In the genomic region with DNA sequence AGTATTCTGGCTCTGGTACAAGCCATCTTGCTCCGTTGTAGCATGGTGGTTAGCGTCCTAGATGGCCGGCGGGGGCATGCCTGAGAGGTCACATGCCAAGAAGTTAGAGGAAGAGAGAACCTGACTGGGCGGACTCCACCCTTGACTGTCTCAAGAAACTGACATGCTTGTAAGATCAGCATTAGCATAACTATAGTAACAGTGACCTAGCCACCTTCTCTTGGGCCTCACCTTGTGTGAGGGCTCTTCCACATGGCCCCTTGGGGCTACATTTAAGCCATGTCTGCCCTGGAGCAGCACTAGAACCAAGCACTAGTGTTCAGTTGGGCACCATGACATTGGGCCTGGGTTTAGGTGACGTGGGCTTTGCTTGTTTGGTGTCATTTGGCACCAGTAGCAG, we compare ENCODE assay signal across 16 mouse cellular contexts.
"Had no signal": no experiment of that assay in that cellular context is flagged by ENCODE, and none has a peak within 500 bp of the region (broad histone marks: within the 10 kb centered on the region; RNA-seq: fewer than 3 reads in every experiment).

No protein-coding gene starts in this region.

- H3K9me3 ChIP-seq: liver, embryonic 13.5 days; midbrain, embryonic 12.5 days; midbrain, embryonic 15.5 days; neural tube, embryonic 12.5 days; neural tube, embryonic 15.5 days had no signal

- H3K27ac ChIP-seq: left cerebral cortex, adult 2 months; liver, embryonic 13.5 days; macrophage; midbrain, embryonic 12.5 days; midbrain, embryonic 15.5 days; neural tube, embryonic 12.5 days; neural tube, embryonic 15.5 days had no signal

- H3K4me1 ChIP-seq: liver, embryonic 13.5 days; midbrain, embryonic 12.5 days; midbrain, embryonic 15.5 days; neural tube, embryonic 12.5 days had no signal

- ATAC-seq: midbrain, embryonic 15.5 days had no signal

- H3K27me3 ChIP-seq: liver, embryonic 13.5 days; midbrain, embryonic 12.5 days; midbrain, embryonic 15.5 days; neural tube, embryonic 12.5 days; neural tube, embryonic 15.5 days had no signal

- DNase-seq: kidney, postnatal 10 days; kidney, postnatal 36 days; layer of hippocampus, postnatal 36 days; liver, embryonic 13.5 days; right cerebral cortex, postnatal 25 days; spleen, adult 18-20 months; thymus, adult 2 months; thymus, postnatal 14 days; thymus, postnatal 4 days had no signal

- H3K4me2 ChIP-seq: liver, embryonic 13.5 days; lung, embryonic 14.5 days; midbrain, embryonic 12.5 days; midbrain, embryonic 15.5 days; neural tube, embryonic 12.5 days; neural tube, embryonic 15.5 days had no signal

- H3K4me3 ChIP-seq: left cerebral cortex, adult 2 months; liver, embryonic 13.5 days; midbrain, embryonic 12.5 days; midbrain, embryonic 15.5 days; neural tube, embryonic 12.5 days; neural tube, embryonic 15.5 days had no signal

- H3K9ac ChIP-seq: liver, embryonic 13.5 days; lung, embryonic 14.5 days; midbrain, embryonic 12.5 days; midbrain, embryonic 15.5 days; neural tube, embryonic 12.5 days; neural tube, embryonic 15.5 days had no signal

- H3K36me3 ChIP-seq: midbrain, embryonic 15.5 days; neural tube, embryonic 15.5 days had no signal
